Mouse (Mus musculus): Measurements from ENCODE around the gene Ssbp2. TPM values are rescaled to one million over a fixed set of nuclear protein-coding genes. Genes with fewer than 3 reads are reported as not detected.

Gene Ssbp2
- total RNA-seq, 1 experiment from 2014 or later: 108 TPM

GRCm38 (mm10) chr13:91501735-91502134 is 41.7 kb downstream of the Ssbp2 start:
- no peak for ATAC-seq (replicated peaks in 1 of 2; ENCODE audit: insufficient read depth in 1 of 2, low FRiP score in 2 of 2, low TSS enrichment in 1 of 2, low read depth in 1 of 2, poor library complexity in 2 of 2, severe bottlenecking in 2 of 2)

GRCm38 (mm10) chr13:91502642-91503373 is 42.7 kb downstream of the Ssbp2 start:
- ATAC-seq (replicated peaks in 1 of 2; ENCODE audit: insufficient read depth in 1 of 2, low FRiP score in 2 of 2, low TSS enrichment in 1 of 2, low read depth in 1 of 2, poor library complexity in 2 of 2, severe bottlenecking in 2 of 2): peak; percentile 86 to 89

DNA sequence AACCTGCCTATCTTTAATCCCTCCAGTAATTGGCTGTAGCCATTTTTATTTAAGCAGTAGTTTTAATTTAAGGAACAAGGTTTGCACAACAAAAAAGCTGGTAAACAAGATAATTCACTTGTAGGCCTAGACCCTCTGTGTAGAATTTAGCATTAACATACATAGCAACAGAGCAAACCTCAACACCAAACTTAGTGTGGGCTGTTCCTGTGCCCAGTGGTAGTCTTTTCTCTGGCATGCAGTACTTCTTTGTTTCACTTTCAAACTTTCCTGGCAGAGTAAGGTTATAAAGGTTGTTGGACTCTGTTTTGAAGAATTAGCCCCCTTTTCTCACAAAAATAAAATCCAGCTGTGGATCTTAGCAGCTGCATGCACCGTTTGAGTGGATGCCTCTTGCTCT is 48.9 kb downstream of the Ssbp2 start:
- peak; percentile 54 to 67; a peak in 3 of 4 replicates for ATAC-seq (replicated peaks in 1 of 2; ENCODE audit: insufficient read depth in 1 of 2, low FRiP score in 2 of 2, low TSS enrichment in 1 of 2, low read depth in 1 of 2, poor library complexity in 2 of 2, severe bottlenecking in 2 of 2)

- peak; percentile 93 to 97 for ATAC-seq (replicated peaks in 1 of 2; ENCODE audit: insufficient read depth in 1 of 2, low FRiP score in 2 of 2, low TSS enrichment in 1 of 2, low read depth in 1 of 2, poor library complexity in 2 of 2, severe bottlenecking in 2 of 2)
These were observed 49.4 kb downstream of the Ssbp2 start for GRCm38 (mm10) chr13:91509467-91509866.

- peak in 1 of 2 experiments; percentile 58; a peak in 1 of 4 replicates for ATAC-seq (replicated peaks in 1 of 2; ENCODE audit: insufficient read depth in 1 of 2, low FRiP score in 2 of 2, low TSS enrichment in 1 of 2, low read depth in 1 of 2, poor library complexity in 2 of 2, severe bottlenecking in 2 of 2)
These were observed 54.9 kb downstream of the Ssbp2 start for GRCm38 (mm10) chr13:91514979-91515378.

GRCm38 (mm10) chr13:91520073-91520750 is 60.1 kb downstream of the Ssbp2 start:
- peak; percentile 47 to 66; a peak in 3 of 4 replicates for ATAC-seq (replicated peaks in 1 of 2; ENCODE audit: insufficient read depth in 1 of 2, low FRiP score in 2 of 2, low TSS enrichment in 1 of 2, low read depth in 1 of 2, poor library complexity in 2 of 2, severe bottlenecking in 2 of 2)

DNA sequence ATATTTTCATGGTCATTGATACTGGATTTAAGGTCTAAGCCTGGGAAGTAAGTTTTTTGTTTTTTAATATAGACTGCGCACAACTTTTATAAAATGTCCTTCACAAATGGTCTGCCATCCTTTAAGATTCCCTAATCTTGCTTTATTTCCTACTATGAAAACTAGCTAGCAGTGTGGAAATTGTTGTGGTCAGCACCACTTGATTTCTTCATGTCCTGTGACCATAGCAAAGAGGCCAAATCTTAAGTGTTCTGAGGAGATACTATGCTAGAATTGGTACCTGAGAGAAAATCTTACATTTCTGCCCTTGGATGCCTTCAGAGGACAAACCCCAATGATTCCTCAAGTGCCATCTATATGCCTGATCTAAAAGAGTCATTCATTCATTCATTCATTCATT is 60.9 kb downstream of the Ssbp2 start:
- ATAC-seq (replicated peaks in 1 of 2; ENCODE audit: insufficient read depth in 1 of 2, low FRiP score in 2 of 2, low TSS enrichment in 1 of 2, low read depth in 1 of 2, poor library complexity in 2 of 2, severe bottlenecking in 2 of 2): peak in 1 of 2 experiments; percentile 33; a peak in 1 of 4 replicates

DNA sequence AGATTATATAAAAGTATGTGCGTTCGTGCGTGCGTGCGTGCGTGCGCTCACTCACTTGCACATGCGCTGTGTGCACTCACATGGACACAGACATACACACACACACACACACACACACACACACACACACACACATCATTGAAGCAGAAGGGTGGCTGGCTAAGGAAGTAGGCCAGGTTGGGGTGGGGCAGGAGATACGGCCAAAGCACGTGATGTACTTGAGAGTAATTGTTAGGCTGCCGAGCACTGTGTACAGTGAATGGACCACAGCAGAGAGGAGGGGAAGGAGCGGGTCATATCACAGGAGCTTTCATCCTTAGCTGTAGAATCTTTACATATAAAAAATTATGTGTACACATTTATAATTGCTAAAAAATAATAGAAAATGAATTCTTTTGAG is 66.0 kb downstream of the Ssbp2 start:
- no peak for ATAC-seq (replicated peaks in 1 of 2; ENCODE audit: insufficient read depth in 1 of 2, low FRiP score in 2 of 2, low TSS enrichment in 1 of 2, low read depth in 1 of 2, poor library complexity in 2 of 2, severe bottlenecking in 2 of 2)

DNA sequence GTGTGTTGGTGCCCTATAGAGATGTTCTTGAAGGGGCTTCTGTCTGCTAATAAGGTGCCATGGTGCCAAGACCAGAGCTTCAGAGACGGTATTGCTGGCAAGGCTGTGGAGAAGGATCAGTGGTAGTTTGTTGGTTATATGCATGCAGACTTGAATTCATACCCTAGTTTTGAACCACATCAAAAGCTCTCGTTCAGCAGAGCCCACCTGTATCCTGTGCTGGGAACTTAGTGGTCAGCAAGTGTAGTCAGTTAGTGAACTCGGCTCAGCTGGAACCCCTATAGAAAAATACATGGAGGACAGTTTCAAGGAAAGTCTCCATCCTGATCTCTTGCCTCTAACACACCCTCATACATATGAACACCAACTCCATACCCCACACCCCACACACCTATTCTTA is 69.7 kb downstream of the Ssbp2 start:
- ATAC-seq (replicated peaks in 1 of 2; ENCODE audit: insufficient read depth in 1 of 2, low FRiP score in 2 of 2, low TSS enrichment in 1 of 2, low read depth in 1 of 2, poor library complexity in 2 of 2, severe bottlenecking in 2 of 2): no peak

DNA sequence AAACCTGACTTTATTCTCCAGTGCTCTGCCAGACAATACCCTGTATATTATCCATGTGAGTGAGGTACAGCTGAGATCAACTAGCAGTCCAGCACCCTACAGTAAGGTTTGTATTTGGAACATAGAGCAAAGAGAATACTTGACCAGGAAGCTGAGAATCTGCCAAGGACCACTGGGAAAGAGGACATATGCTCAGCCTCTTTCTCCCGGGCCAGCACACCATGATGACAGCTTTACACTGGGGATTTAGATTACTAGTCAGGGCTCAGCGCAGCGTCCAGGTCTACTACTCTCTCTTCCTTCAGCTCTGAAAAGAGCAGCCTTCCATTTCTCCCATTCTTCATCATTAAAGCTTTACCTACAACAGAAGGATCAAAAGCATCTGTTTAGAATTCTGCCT is 76.6 kb downstream of the Ssbp2 start:
- no peak for ATAC-seq (replicated peaks in 1 of 2; ENCODE audit: insufficient read depth in 1 of 2, low FRiP score in 2 of 2, low TSS enrichment in 1 of 2, low read depth in 1 of 2, poor library complexity in 2 of 2, severe bottlenecking in 2 of 2)

DNA sequence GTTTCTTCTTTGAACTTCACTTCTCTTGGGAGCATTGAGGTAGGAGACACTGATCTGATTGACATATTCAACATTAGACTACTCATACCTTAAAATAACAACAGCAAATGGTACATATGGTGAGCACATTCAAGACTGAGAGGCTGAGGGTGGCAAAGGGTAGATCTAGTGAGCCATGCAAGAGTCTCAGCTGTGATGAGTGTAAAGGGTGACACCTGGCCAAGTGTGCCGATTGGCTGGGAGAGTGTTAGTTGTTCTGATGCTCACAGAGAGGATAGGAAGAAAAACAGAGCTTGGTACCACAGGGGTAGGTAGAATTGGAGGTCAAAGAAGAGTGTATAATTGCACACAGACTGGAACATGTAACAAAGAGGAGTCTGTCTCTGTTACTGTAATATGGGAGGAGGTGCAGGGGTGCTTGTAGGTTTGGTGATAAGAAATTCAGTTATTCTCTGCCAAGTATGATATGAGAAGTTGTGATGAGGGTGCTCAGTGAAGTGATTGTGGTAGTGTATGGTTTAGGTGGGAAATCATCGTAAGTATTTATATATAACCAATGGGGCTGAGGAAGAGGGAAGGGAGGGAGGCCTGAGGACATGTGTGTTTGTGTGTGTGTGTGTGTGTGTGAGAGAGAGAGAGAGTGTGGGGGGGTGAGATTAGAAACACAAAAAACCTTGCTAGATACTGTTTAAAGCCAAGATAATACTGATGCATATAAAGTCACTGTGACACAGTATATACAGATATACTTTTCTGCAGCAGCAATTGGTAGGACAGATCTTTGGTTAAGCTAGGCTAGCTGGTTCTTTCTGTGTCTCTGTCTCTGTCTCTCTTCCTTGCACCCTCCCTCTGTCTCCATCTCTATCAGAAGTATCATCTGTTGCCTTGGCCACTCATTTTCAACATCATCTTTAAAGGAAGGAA is 80.3 kb downstream of the Ssbp2 start:
- ATAC-seq (replicated peaks in 1 of 2; ENCODE audit: insufficient read depth in 1 of 2, low FRiP score in 2 of 2, low TSS enrichment in 1 of 2, low read depth in 1 of 2, poor library complexity in 2 of 2, severe bottlenecking in 2 of 2): peak in 1 of 2 experiments; percentile 4; a peak in 1 of 4 replicates

- ATAC-seq (replicated peaks in 1 of 2; ENCODE audit: insufficient read depth in 1 of 2, low FRiP score in 2 of 2, low TSS enrichment in 1 of 2, low read depth in 1 of 2, poor library complexity in 2 of 2, severe bottlenecking in 2 of 2): peak; percentile 94 to 96
These were observed 81.0 kb downstream of the Ssbp2 start for GRCm38 (mm10) chr13:91541069-91541429.

- ATAC-seq (replicated peaks in 1 of 2; ENCODE audit: insufficient read depth in 1 of 2, low FRiP score in 2 of 2, low TSS enrichment in 1 of 2, low read depth in 1 of 2, poor library complexity in 2 of 2, severe bottlenecking in 2 of 2): no peak
These were observed 83.5 kb downstream of the Ssbp2 start for GRCm38 (mm10) chr13:91543555-91543954.

DNA sequence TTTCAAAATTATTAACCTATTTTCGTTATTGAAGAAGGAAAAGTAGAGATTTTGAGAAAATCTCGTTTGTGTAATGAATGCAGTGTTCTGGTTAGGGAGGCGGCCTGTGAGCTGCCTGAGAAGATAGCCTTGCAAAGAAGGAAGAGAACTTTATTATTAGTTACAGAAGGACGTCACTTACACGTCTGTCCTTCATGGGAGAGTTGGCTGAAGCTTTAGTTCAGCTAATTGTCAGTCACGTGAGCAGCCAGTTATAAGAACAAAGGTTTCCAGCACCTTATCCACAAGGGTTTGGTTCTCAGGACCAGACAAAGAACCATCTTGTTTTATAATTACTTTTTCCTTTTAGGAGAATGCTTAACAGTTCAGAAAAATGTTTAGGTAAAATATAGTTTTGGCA is 104.0 kb downstream of the Ssbp2 start:
- no peak for ATAC-seq (replicated peaks in 1 of 2; ENCODE audit: insufficient read depth in 1 of 2, low FRiP score in 2 of 2, low TSS enrichment in 1 of 2, low read depth in 1 of 2, poor library complexity in 2 of 2, severe bottlenecking in 2 of 2)

- no peak for ATAC-seq (replicated peaks in 1 of 2; ENCODE audit: insufficient read depth in 1 of 2, low FRiP score in 2 of 2, low TSS enrichment in 1 of 2, low read depth in 1 of 2, poor library complexity in 2 of 2, severe bottlenecking in 2 of 2)
These were observed 104.7 kb downstream of the Ssbp2 start for GRCm38 (mm10) chr13:91564755-91565154.

GRCm38 (mm10) chr13:91581504-91581903 is 121.4 kb downstream of the Ssbp2 start:
- ATAC-seq (replicated peaks in 1 of 2; ENCODE audit: insufficient read depth in 1 of 2, low FRiP score in 2 of 2, low TSS enrichment in 1 of 2, low read depth in 1 of 2, poor library complexity in 2 of 2, severe bottlenecking in 2 of 2): no peak

GRCm38 (mm10) chr13:91582212-91582611 is 122.1 kb downstream of the Ssbp2 start:
- no peak for ATAC-seq (replicated peaks in 1 of 2; ENCODE audit: insufficient read depth in 1 of 2, low FRiP score in 2 of 2, low TSS enrichment in 1 of 2, low read depth in 1 of 2, poor library complexity in 2 of 2, severe bottlenecking in 2 of 2)

- ATAC-seq (replicated peaks in 1 of 2; ENCODE audit: insufficient read depth in 1 of 2, low FRiP score in 2 of 2, low TSS enrichment in 1 of 2, low read depth in 1 of 2, poor library complexity in 2 of 2, severe bottlenecking in 2 of 2): no peak
These were observed 126.3 kb downstream of the Ssbp2 start for GRCm38 (mm10) chr13:91586368-91586767.

Data from hematopoietic stem cell, adult 5-6 weeks (primary cell).